Mouse (Mus musculus) embryonic fibroblast, embryonic 13.5 days (primary cell): ENCODE measurements around the gene Rhob. TPM values are rescaled to one million over a fixed set of nuclear protein-coding genes. Genes with fewer than 3 reads are reported as not detected.

Experiments used
- H3K27ac ChIP-seq: 2 replicates; pipeline ENCODE4 v1.5.1; 2012; ENCODE audit warnings: low read length, control low read depth, inconsistent platforms; ENCODE audit not compliant: insufficient read depth
- H3K4me1 ChIP-seq: 2 replicates; pipeline ENCODE4 v1.6.1; 2011; ENCODE audit warnings: low read length; ENCODE audit not compliant: control insufficient read depth, insufficient read depth
- H3K4me3 ChIP-seq: 2 replicates; pipeline ENCODE4 v1.5.1; 2011; ENCODE audit warnings: mild to moderate bottlenecking, control low read depth, low read length; ENCODE audit not compliant: insufficient read depth
- CTCF ChIP-seq: IDR thresholded peaks from 2 replicates; pipeline ENCODE4 v1.5.1; 2011; ENCODE audit warnings: mild to moderate bottlenecking, control low read depth, low read length, moderate library complexity, borderline replicate concordance; ENCODE audit not compliant: insufficient read depth
- POLR2A ChIP-seq: IDR thresholded peaks from 2 replicates; pipeline ENCODE4 v1.6.1; 2011; ENCODE audit warnings: low read depth, mild to moderate bottlenecking, control low read depth, low read length, moderate library complexity
- polyA plus RNA-seq: library from polyadenylated mRNA; stranded (reverse); fragments of >200 nt; gene quantifications from 2 replicates; pipeline ENCODE4 v1.2.4, GENCODE M21; 2011; ENCODE audit warnings: low read depth; ENCODE audit not compliant: missing spikeins, insufficient read length

The Rhob gene
- polyA plus RNA-seq, 1 experiment: 89.8 TPM

- TF ChIP-seq CTCF: no peak
- TF ChIP-seq POLR2A: no peak
- Histone ChIP-seq H3K4me1 (no peaks in the 10 kb centered on the region; the same call in 1 of the 2 replicates), H3K4me3 (no peak overlapping the region), H3K27ac (no peak overlapping the region)
These were observed 17.6 kb downstream of the Rhob start for GRCm38 (mm10) chr12:8482169-8482568.

- TF ChIP-seq CTCF: no peak
- TF ChIP-seq POLR2A: no peak
- no peaks in the 10 kb centered on the region for H3K4me1 ChIP-seq
- no peak overlapping the region for H3K27ac ChIP-seq
- H3K4me3 ChIP-seq: no peak overlapping the region
These were observed 24.9 kb downstream of the Rhob start for GRCm38 (mm10) chr12:8474836-8475387.

- Histone ChIP-seq H3K4me1 (peaks cover 3% of the 10 kb centered on the region; the same call in 1 of the 2 replicates), H3K4me3 (no peak overlapping the region), H3K27ac (no peak overlapping the region)
- TF ChIP-seq CTCF (no peak), POLR2A (no peak)
These were observed 27.0 kb downstream of the Rhob start for GRCm38 (mm10) chr12:8472591-8473358.

GRCm38 (mm10) chr12:8472051-8472450 is 27.8 kb downstream of the Rhob start:
- no peak for TF ChIP-seq CTCF
- no peak overlapping the region for H3K27ac ChIP-seq
- H3K4me1 ChIP-seq: peaks cover 3% of the 10 kb centered on the region; the same call in 1 of the 2 replicates
- no peak overlapping the region for H3K4me3 ChIP-seq

GRCm38 (mm10) chr12:8470962-8471361 is 28.8 kb downstream of the Rhob start:
- Histone ChIP-seq H3K4me3 (no peak overlapping the region), H3K27ac (no peak overlapping the region), H3K4me1 (peaks cover 3% of the 10 kb centered on the region; the same call in 1 of the 2 replicates)
- TF ChIP-seq CTCF (no peak), POLR2A (no peak)

GRCm38 (mm10) chr12:8469742-8470494 is 29.9 kb downstream of the Rhob start:
- Histone ChIP-seq H3K4me3 (no peak overlapping the region), H3K4me1 (peaks cover 3% of the 10 kb centered on the region; the same call in 1 of the 2 replicates), H3K27ac (no peak overlapping the region)
- TF ChIP-seq POLR2A (no peak), CTCF (no peak)

- Histone ChIP-seq H3K4me3 (no peak overlapping the region), H3K4me1 (peaks cover 3% of the 10 kb centered on the region; the same call in 1 of the 2 replicates)
- TF ChIP-seq CTCF (no peak), POLR2A (no peak)
These were observed 31.5 kb downstream of the Rhob start for GRCm38 (mm10) chr12:8468221-8468865.

GRCm38 (mm10) chr12:8467029-8467924 is 32.5 kb downstream of the Rhob start:
- Histone ChIP-seq H3K4me1 (peaks cover 3% of the 10 kb centered on the region; the same call in 1 of the 2 replicates), H3K27ac (no peak overlapping the region), H3K4me3 (no peak overlapping the region)
- TF ChIP-seq CTCF (no peak), POLR2A (0 out of 2 replicates have a peak, but pooled peaks have one; percentile 17)

More at GRCm38 (mm10) chr12:8468221-8468865, 31.5 kb downstream of the Rhob start:
- H3K27ac ChIP-seq: no peak overlapping the region; the same call in 1 of the 2 replicates

GRCm38 (mm10) chr12:8465680-8466079 is 34.1 kb downstream of the Rhob start:
- Histone ChIP-seq H3K27ac (no peak overlapping the region), H3K4me1 (peaks cover 3% of the 10 kb centered on the region; the same call in 1 of the 2 replicates), H3K4me3 (no peak overlapping the region)
- no peak for TF ChIP-seq POLR2A
- TF ChIP-seq CTCF: no peak

- TF ChIP-seq POLR2A (no peak), CTCF (no peak)
- H3K4me3 ChIP-seq: no peak overlapping the region
- H3K27ac ChIP-seq: no peak overlapping the region
- H3K4me1 ChIP-seq: peaks cover 3% of the 10 kb centered on the region; the same call in 1 of the 2 replicates
These were observed 34.8 kb downstream of the Rhob start for GRCm38 (mm10) chr12:8464961-8465360.
